Mouse (Mus musculus): ENCODE results near the gene Agmat. TPM values are rescaled to one million over a fixed set of nuclear protein-coding genes. Genes with fewer than 3 reads are reported as not detected.

Gene Agmat
- polyA plus RNA-seq, 1 experiment from 2014 or later: 1.4 TPM

DNA sequence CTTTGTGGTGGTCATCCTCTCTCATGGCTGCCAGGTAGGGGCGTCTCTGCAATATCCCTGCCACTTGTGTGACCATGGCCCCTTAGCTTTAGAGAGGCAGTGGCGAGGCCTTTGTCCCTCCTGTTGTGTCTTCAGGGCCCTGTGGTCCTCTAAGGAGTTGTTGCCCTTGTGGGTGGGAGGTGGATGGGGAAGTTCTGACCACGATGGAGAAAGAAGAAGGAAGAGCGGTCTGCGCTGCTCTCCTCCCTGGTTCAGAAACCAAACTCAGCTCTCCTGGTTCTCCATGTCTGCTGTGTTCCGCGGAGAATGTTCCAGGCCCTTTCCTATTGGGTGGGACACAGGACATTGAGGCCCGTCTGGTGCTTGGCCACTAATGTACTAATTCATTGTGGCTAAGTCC lies 59.4 kb downstream of the Agmat start:
- Histone ChIP-seq H3K4me3 (replicated peaks; ENCODE audit: low read depth, low read length) (no peak overlapping the region), H3K4me2 (ENCODE audit: low read length) (no peak overlapping the region), H3K36me3 (ENCODE audit: insufficient read depth, low read length) (peaks cover 60% of the 10 kb centered on the region), H3K27ac (no peak overlapping the region), H3K4me1 (replicated peaks; ENCODE audit: insufficient read depth, low read length) (no peaks in the 10 kb centered on the region), H3K9me3 (replicated peaks; ENCODE audit: low read length) (no peaks in the 10 kb centered on the region), H3K9ac (ENCODE audit: low read depth, low read length) (no peak overlapping the region), H3K27me3 (ENCODE audit: insufficient read depth, low read length) (no peaks in the 10 kb centered on the region)
- no peak for ATAC-seq (replicated peaks; ENCODE audit: low FRiP score, low read depth)
- no peak for DNase-seq (ENCODE audit: low spot score)
- TF ChIP-seq CTCF (IDR thresholded peaks at IDR 0.05; ENCODE audit: low read depth): no peak
- 91% methylated on average over 8 of the region's 8 CpGs for WGBS

Other genes starting within 250 kb of the Agmat start
- gene Spen, start 208.1 kb upstream of the Agmat start, polyA plus RNA-seq (2015; fragmentation: Nextera tagmentation; extraction: Ambion mirVana): 6.2 and 6.6 TPM in 2 replicates
- 58.1 and 64.6 TPM in 2 replicates for gene Fblim1, start 140.6 kb upstream of the Agmat start, polyA plus RNA-seq (2015; fragmentation: Nextera tagmentation; extraction: Ambion mirVana)
- gene Tmem82, start 128.0 kb upstream of the Agmat start, polyA plus RNA-seq (2015; fragmentation: Nextera tagmentation; extraction: Ambion mirVana): 7.7 and 9.5 TPM in 2 replicates
- 1.9 and 2.3 TPM in 2 replicates for gene Slc25a34, start 122.9 kb upstream of the Agmat start, polyA plus RNA-seq (2015; fragmentation: Nextera tagmentation; extraction: Ambion mirVana)
- 6.0 and 6.2 TPM in 2 replicates for gene Plekhm2, start 81.8 kb upstream of the Agmat start, polyA plus RNA-seq (2015; fragmentation: Nextera tagmentation; extraction: Ambion mirVana)
- not detected in 2 replicates for gene Rsc1a1, start 61.1 kb upstream of the Agmat start, polyA plus RNA-seq (2015; fragmentation: Nextera tagmentation; extraction: Ambion mirVana)
- 16.4 and 16.8 TPM in 2 replicates for gene Ddi2, start 23.3 kb upstream of the Agmat start, polyA plus RNA-seq (2015; fragmentation: Nextera tagmentation; extraction: Ambion mirVana)
- gene Dnajc16, start 44.3 kb downstream of the Agmat start, polyA plus RNA-seq (2015; fragmentation: Nextera tagmentation; extraction: Ambion mirVana): 4.8 and 5.2 TPM in 2 replicates
- gene Casp9, start 46.9 kb downstream of the Agmat start, polyA plus RNA-seq (2015; fragmentation: Nextera tagmentation; extraction: Ambion mirVana): 20.0 and 23.0 TPM in 2 replicates
- 0.18 TPM in 1 of 2 replicates, not detected in the other for gene Cela2a, start 79.5 kb downstream of the Agmat start, polyA plus RNA-seq (2015; fragmentation: Nextera tagmentation; extraction: Ambion mirVana)
- gene Ctrc, start 99.7 kb downstream of the Agmat start, polyA plus RNA-seq (2015; fragmentation: Nextera tagmentation; extraction: Ambion mirVana): not detected in 2 replicates
- 48.3 and 51.3 TPM in 2 replicates for gene Efhd2, start 128.2 kb downstream of the Agmat start, polyA plus RNA-seq (2015; fragmentation: Nextera tagmentation; extraction: Ambion mirVana)